Mouse (Mus musculus): Measurements from ENCODE around the gene Plcb2. TPM values are rescaled to one million over a fixed set of nuclear protein-coding genes. Genes with fewer than 3 reads are reported as not detected.

The Plcb2 gene
- polyA plus RNA-seq, 1 experiment from 2014 or later, result 0.46 TPM

DNA sequence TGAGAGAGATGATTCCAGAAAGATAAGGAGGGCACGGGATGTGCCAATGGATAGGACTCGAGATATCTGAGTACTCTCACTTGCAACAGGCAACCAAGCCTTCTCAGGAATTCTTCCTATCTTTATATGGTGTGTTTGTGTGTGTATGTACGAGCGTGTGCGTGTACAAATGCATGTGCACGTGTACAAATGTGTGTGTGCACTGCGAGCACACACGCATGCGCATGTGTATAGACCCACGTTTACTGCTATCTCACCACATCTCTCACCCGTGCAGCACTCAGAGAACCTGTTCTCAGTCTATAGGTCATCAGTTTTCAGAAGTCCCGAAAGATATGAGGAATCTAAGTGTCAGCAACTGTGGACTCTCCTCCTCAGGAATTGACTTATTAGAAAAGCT is 68.7 kb downstream of the Plcb2 start:
- Histone ChIP-seq H3K9me3 (no peaks in the 10 kb centered on the region), H3K36me3 (no peaks in the 10 kb centered on the region), H3K4me2 (replicated peaks) (peak overlapping the region; percentile 63), H3K9ac (no peak overlapping the region), H3K27ac (no peak overlapping the region), H3K4me3 (peak overlapping the region; percentile 43), H3K27me3 (peaks cover 24% of the 10 kb centered on the region), H3K4me1 (peaks cover 49% of the 10 kb centered on the region)
- WGBS, result 89% methylated on average over 12 of the region's 12 CpGs
- ATAC-seq (ENCODE audit: low FRiP score, low read depth), result no peak

DNA sequence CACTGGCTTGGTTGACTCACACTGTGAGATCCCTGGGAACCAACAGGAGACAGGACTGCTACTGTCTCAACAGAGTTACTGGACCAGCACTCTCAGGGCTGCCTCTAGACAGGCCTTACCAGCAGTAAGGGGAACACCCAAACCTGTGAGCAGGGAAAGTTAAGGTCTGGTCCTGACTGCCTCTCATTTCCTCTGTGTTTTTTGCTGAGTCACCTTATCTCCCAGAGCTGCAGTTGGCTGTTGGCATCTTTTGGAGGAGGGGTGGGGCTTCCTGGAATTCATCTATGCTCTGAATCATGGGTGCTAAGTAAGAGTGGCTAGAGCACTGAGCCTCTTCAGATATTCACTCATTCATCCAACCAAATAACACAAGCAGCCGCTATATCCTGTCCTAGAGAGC is 69.2 kb downstream of the Plcb2 start:
- Histone ChIP-seq H3K9me3 (no peaks in the 10 kb centered on the region), H3K27ac (peak overlapping the region; percentile 6; the same call in 1 of the 2 replicates), H3K4me1 (peaks cover 52% of the 10 kb centered on the region), H3K27me3 (peaks cover 20% of the 10 kb centered on the region), H3K4me3 (no peak overlapping the region), H3K9ac (no peak overlapping the region), H3K4me2 (replicated peaks) (no peak overlapping the region), H3K36me3 (no peaks in the 10 kb centered on the region)
- no peak for ATAC-seq (ENCODE audit: low FRiP score, low read depth)
- WGBS, result 91% methylated on average over 1 of the region's 1 CpGs

DNA sequence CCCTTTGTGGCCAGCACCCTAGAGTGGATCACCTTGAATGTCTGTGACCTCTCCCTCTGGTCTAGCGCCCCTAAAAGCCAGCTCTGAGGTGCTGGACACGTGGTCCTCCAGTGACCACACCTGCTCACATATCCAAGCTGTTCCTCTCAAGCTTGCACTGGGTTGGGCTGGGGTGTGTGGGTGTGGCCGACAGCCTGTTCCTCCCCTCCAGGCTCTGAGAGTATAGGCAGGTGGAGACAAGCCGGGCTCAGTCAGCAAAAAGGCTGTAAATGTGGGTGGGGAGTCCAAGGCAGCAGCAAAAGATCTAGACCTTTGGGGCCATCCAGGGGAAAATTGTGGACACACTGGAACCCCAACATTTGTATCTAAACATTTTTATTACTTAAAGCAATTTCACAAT is 69.8 kb downstream of the Plcb2 start:
- Histone ChIP-seq H3K4me3 (no peak overlapping the region), H3K9me3 (no peaks in the 10 kb centered on the region), H3K27me3 (peaks cover 14% of the 10 kb centered on the region), H3K9ac (no peak overlapping the region), H3K27ac (no peak overlapping the region), H3K4me1 (peaks cover 48% of the 10 kb centered on the region), H3K36me3 (no peaks in the 10 kb centered on the region), H3K4me2 (replicated peaks) (no peak overlapping the region)
- peak; percentile 44 for ATAC-seq (ENCODE audit: low FRiP score, low read depth)
- WGBS, result 34% methylated on average over 4 of the region's 4 CpGs

Other genes with a start within 250 kb of the Plcb2 start
- 244 and 249 TPM in 2 replicates for gene Srp14, start 248.7 kb downstream of the Plcb2 start, polyA plus RNA-seq (2015; fragmentation: Nextera tagmentation; extraction: Ambion mirVana)
- 6.8 and 7.3 TPM in 2 replicates for gene Bmf, start 178.8 kb downstream of the Plcb2 start, polyA plus RNA-seq (2015; fragmentation: Nextera tagmentation; extraction: Ambion mirVana)
- gene Bub1b, start 130.2 kb downstream of the Plcb2 start, polyA plus RNA-seq (2015; fragmentation: Nextera tagmentation; extraction: Ambion mirVana), result 85.6 and 89.9 TPM in 2 replicates
- 1.8 and 3.3 TPM in 2 replicates for gene Pak6, start 65.1 kb downstream of the Plcb2 start, polyA plus RNA-seq (2015; fragmentation: Nextera tagmentation; extraction: Ambion mirVana)
- gene Ankrd63, start 24.5 kb downstream of the Plcb2 start, polyA plus RNA-seq (2015; fragmentation: Nextera tagmentation; extraction: Ambion mirVana), result 0.05 TPM in 1 of 2 replicates, not detected in the other
- 19.4 and 21.1 TPM in 2 replicates for gene Inafm2, start 17.3 kb upstream of the Plcb2 start, polyA plus RNA-seq (2015; fragmentation: Nextera tagmentation; extraction: Ambion mirVana)
- gene Ccdc9b, start 34.2 kb upstream of the Plcb2 start, polyA plus RNA-seq (2015; fragmentation: Nextera tagmentation; extraction: Ambion mirVana), result 0.78 and 0.85 TPM in 2 replicates
- gene Phgr1, start 44.3 kb upstream of the Plcb2 start, polyA plus RNA-seq (2015; fragmentation: Nextera tagmentation; extraction: Ambion mirVana), result not detected in 2 replicates
- gene Disp2, start 51.3 kb upstream of the Plcb2 start, polyA plus RNA-seq (2015; fragmentation: Nextera tagmentation; extraction: Ambion mirVana), result 0.13 and 0.22 TPM in 2 replicates
- gene Knstrn, start 85.6 kb upstream of the Plcb2 start, polyA plus RNA-seq (2015; fragmentation: Nextera tagmentation; extraction: Ambion mirVana), result 106 and 107 TPM in 2 replicates
- 82.6 and 95.3 TPM in 2 replicates for gene Ivd, start 133.5 kb upstream of the Plcb2 start, polyA plus RNA-seq (2015; fragmentation: Nextera tagmentation; extraction: Ambion mirVana)
- gene Bahd1, start 171.9 kb upstream of the Plcb2 start, polyA plus RNA-seq (2015; fragmentation: Nextera tagmentation; extraction: Ambion mirVana), result 3.7 and 3.8 TPM in 2 replicates
- 51.2 and 51.9 TPM in 2 replicates for gene Chst14, start 198.1 kb upstream of the Plcb2 start, polyA plus RNA-seq (2015; fragmentation: Nextera tagmentation; extraction: Ambion mirVana)